27 mouse cellular contexts compared by ENCODE assay signal in the genomic region with DNA sequence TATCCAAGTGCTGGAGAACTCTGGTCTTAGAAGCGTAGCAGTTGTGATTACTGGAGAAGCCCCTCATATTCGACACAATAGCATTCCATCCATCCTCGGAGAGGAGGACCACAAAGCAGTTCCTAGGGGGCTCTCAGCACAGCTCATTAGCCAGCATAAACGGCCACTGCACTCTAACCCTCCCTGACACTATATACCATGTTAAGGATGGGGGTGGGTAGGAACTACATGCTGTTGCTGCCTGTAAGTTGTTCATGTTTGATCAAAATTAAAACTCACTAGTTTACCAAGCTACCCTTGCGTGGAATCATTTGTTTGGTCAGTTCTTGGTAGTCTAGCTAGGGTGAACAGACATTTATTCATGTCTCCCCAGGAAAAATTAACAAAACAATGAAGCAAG. TPM values are rescaled to one million over a fixed set of nuclear protein-coding genes. Genes with fewer than 3 reads are reported as not detected.
"Had no signal": no experiment of that assay in that cellular context is flagged by ENCODE, and none has a peak within 500 bp of the region (broad histone marks: within the 10 kb centered on the region; RNA-seq: fewer than 3 reads in every experiment).

No protein-coding gene starts in this region.

- H3K4me3 ChIP-seq: embryonic facial prominence, embryonic 10.5 days; embryonic facial prominence, embryonic 12.5 days; embryonic facial prominence, embryonic 13.5 days; embryonic facial prominence, embryonic 15.5 days; erythroblast, embryonic 14.5 days; forebrain, embryonic 10.5 days; forebrain, embryonic 12.5 days; forebrain, embryonic 13.5 days; forebrain, embryonic 15.5 days; gastrocnemius, adult 2 months; heart, adult 2 months had no signal

- H3K27ac ChIP-seq: embryonic facial prominence, embryonic 10.5 days; embryonic facial prominence, embryonic 12.5 days; embryonic facial prominence, embryonic 13.5 days; embryonic facial prominence, embryonic 15.5 days; forebrain, embryonic 10.5 days; forebrain, embryonic 12.5 days; forebrain, embryonic 13.5 days; forebrain, embryonic 15.5 days; gastrocnemius, adult 2 months; heart, adult 2 months had no signal

- DNase-seq: cerebellum, adult 2 months; cerebellum, adult 8-10 months; cerebellum, adult 9-10 months; cerebellum, adult 9-11 months; cerebellum, postnatal 10 days; cerebellum, postnatal 14 days; cerebellum, postnatal 25 days; cerebellum, postnatal 36 days; embryo, embryonic 11 days; forebrain, postnatal 0 days; gastrocnemius, adult 2 months; gastrocnemius, postnatal 10 days; gastrocnemius, postnatal 14 days; gastrocnemius, postnatal 25 days; gastrocnemius, postnatal 36 days; heart, adult 18-20 months; heart, adult 2 months had no signal

- H3K27me3 ChIP-seq: embryonic facial prominence, embryonic 12.5 days; embryonic facial prominence, embryonic 13.5 days; embryonic facial prominence, embryonic 15.5 days; forebrain, embryonic 12.5 days; forebrain, embryonic 13.5 days; forebrain, embryonic 15.5 days had no signal

- H3K36me3 ChIP-seq: forebrain, embryonic 12.5 days; forebrain, embryonic 15.5 days had no signal

RNA-seq across cellular contexts. Expression of a gene that starts 12.1 kb away (rescaled TPM):
- total RNA-seq: granulocyte monocyte progenitor cell, adult 5-6 weeks had no signal
